Mouse (Mus musculus): ENCODE measurements around the gene Chp1. TPM values are rescaled to one million over a fixed set of nuclear protein-coding genes. Genes with fewer than 3 reads are reported as not detected.

The Chp1 gene
- polyA plus RNA-seq, 1 experiment, result 67.7 TPM

DNA sequence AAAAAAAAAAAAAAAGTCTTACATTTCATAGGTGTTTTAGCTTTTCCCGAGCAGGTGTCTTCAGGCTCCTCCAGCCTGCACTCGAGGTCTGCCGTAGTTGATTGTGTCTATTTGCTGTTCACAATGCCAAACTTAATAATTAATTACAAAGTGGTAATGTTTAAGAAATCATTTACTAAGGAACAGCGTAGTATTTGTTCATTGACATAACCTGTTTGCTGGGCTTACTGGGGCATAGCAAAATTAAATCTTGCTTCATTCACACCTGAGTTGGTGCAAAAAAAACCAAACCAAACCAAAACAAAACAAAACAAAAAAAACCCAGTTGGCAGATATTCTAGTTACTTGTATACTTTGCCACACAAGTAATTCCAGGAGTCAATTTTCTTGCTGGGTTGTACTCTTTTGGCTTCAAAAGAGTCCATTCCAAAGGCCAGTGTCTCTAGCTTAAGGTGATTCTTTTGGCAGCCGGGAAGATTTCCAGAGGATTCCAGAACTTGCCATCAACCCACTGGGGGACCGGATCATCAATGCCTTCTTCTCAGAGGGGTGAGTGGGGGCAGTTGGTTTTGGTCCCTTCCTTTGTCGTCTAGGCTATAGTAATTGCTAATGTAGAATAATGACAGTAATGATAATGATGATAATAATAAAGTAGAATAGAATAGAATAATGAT is 18.8 kb downstream of the Chp1 start:
- TF ChIP-seq POLR2A (IDR thresholded peaks at IDR 0.05; ENCODE audit: borderline replicate concordance, extremely low read depth, insufficient read depth, insufficient read length, poor library complexity, severe bottlenecking) (no peak), CTCF (IDR thresholded peaks at IDR 0.05; ENCODE audit: borderline replicate concordance, extremely low read depth, insufficient read depth, insufficient read length) (no peak)
- DNase-seq (ENCODE audit: low read depth), result no peak

DNA sequence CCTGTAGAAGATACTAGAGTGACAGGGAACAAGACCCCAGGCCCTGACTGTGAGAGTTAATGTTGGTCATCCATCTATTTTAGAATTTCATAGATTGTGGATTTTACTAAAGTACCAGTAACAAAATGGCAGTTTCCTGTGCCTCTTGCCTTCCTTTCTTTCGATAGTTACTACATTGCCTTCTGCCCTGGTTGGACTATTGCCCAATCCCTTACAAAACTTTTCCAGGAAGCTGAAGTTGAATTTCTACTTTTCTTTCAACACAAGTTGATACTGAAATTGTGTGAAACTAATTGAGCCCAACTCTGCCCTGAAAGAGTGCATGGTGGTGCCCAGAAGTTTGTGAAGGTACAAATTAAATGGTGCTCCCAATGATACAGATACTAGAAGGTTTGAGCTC is 25.0 kb downstream of the Chp1 start:
- DNase-seq (ENCODE audit: low read depth), result no peak
- TF ChIP-seq CTCF (IDR thresholded peaks at IDR 0.05; ENCODE audit: borderline replicate concordance, extremely low read depth, insufficient read depth, insufficient read length), result no peak
- no peak for TF ChIP-seq POLR2A (IDR thresholded peaks at IDR 0.05; ENCODE audit: borderline replicate concordance, extremely low read depth, insufficient read depth, insufficient read length, poor library complexity, severe bottlenecking)

DNA sequence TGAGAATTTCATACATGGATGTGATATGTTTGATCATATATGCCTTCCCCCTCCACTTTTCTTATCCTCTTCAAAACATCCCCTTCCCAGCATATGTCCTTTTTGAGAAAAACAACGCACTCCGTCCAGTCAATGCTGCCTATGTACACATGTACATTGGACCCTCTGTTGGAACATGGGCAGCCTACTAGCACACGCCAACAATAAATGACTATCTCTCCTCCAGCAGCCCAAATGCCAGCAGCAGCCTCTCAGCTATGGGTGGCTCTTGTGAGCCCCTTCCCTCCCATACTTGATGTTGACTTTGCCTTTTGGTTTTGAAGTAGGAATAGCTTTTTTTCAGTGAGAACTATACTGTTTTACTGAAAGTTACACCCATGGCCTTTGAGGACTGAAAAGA is 34.1 kb downstream of the Chp1 start:
- TF ChIP-seq POLR2A (IDR thresholded peaks at IDR 0.05; ENCODE audit: borderline replicate concordance, extremely low read depth, insufficient read depth, insufficient read length, poor library complexity, severe bottlenecking) (no peak), CTCF (IDR thresholded peaks at IDR 0.05; ENCODE audit: borderline replicate concordance, extremely low read depth, insufficient read depth, insufficient read length) (no peak)
- no peak for DNase-seq (ENCODE audit: low read depth)

DNA sequence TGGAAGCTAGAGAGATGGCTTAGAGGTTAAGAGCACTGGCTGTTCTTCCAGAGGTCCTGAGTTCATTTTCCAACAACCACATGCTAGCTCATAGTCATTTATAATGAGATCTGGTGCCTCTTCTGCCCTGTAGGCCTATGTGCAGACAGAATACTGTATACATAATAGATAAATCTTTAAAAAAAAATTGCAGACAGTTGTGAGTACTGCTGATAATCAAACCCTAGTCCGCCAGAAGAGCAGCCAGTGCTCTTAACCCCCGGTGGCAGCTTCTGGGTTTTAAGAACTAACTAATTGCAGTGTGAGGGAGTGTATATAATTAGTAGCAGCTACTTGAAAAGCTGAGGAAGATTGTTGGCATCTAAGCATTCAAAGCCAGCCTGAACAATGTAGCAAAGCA is 35.9 kb downstream of the Chp1 start:
- DNase-seq (ENCODE audit: low read depth), result no peak
- no peak for TF ChIP-seq POLR2A (IDR thresholded peaks at IDR 0.05; ENCODE audit: borderline replicate concordance, extremely low read depth, insufficient read depth, insufficient read length, poor library complexity, severe bottlenecking)
- no peak for TF ChIP-seq CTCF (IDR thresholded peaks at IDR 0.05; ENCODE audit: borderline replicate concordance, extremely low read depth, insufficient read depth, insufficient read length)

DNA sequence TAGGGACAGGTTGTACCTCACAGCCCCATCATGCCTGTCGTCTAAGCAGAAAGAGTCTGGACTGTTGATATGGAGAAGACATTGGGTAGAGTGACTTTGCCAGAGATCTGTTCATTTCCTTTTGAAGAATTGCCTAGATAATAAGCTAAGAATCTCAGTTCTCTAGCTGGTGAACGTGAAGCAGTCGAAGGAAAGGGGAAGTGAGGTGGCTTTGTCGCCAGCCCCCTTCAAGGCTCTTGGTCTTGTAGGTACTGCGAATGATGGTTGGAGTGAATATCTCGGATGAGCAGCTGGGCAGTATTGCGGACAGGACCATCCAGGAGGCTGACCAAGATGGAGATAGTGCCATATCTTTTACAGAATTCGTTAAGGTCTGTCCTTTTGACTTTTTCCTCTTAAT is 36.8 kb downstream of the Chp1 start:
- no peak for DNase-seq (ENCODE audit: low read depth)
- no peak for TF ChIP-seq CTCF (IDR thresholded peaks at IDR 0.05; ENCODE audit: borderline replicate concordance, extremely low read depth, insufficient read depth, insufficient read length)
- TF ChIP-seq POLR2A (IDR thresholded peaks at IDR 0.05; ENCODE audit: borderline replicate concordance, extremely low read depth, insufficient read depth, insufficient read length, poor library complexity, severe bottlenecking), result no peak

DNA sequence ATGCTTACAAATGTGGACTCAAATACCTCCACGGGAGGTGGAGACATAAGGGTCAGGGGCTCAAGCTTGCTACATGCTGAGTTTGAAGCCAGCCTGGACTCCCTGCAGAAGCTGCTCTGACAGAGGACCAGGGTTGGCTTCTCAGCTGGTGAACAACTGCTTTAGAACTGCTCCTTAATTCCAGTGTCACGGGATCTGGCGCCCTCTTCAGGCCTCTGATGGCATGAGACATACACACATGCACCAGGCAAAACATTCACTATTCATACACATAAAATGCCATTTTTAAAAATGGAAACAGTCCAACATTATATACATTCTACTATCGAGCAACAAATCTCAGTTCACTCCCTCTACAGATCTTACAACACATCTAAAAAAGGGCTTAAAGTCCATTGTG is 39.9 kb downstream of the Chp1 start:
- peak; percentile 53 for DNase-seq (ENCODE audit: low read depth)
- TF ChIP-seq POLR2A (IDR thresholded peaks at IDR 0.05; ENCODE audit: borderline replicate concordance, extremely low read depth, insufficient read depth, insufficient read length, poor library complexity, severe bottlenecking) (no peak), CTCF (IDR thresholded peaks at IDR 0.05; ENCODE audit: borderline replicate concordance, extremely low read depth, insufficient read depth, insufficient read length) (peak; percentile 69; the same call in 1 of the 2 replicates)

DNA sequence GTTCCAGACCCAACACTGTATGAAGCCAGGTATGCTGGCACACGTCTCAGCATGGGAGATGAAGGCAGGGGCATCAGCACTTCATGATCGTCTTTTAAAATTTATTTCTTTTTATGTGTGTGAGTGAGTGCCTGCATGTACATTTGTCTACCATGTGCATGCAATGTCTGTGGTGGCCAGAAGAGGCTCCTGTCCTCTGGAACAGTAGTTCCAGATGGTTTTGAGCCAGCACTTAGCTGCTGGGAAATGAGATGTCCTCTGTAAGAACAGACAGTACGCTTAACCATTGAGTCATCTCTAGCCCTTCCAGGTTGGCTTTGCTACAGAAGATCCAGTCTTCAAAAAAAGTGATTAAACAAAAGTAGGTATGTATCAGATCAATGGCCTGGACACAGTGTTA is 43.8 kb downstream of the Chp1 start:
- TF ChIP-seq CTCF (IDR thresholded peaks at IDR 0.05; ENCODE audit: borderline replicate concordance, extremely low read depth, insufficient read depth, insufficient read length), result no peak
- no peak for TF ChIP-seq POLR2A (IDR thresholded peaks at IDR 0.05; ENCODE audit: borderline replicate concordance, extremely low read depth, insufficient read depth, insufficient read length, poor library complexity, severe bottlenecking)
- no peak for DNase-seq (ENCODE audit: low read depth)

DNA sequence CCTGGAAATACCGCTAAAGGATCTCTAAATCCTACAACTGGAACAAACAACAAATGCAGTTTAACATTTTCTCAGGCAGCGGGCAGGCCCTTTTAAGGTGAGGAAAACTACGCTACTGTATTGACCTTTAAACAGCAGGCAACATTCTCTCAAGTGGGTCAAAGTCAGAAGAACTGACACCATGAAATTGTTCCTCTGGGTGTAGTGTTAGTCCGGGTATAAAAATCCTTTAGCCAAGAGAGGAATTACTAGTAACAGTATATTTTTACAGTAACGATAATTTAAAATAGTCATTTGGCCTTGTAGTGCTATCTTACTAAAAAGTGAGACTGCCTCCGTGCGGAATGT is 46.2 kb downstream of the Chp1 start:
- no peak for TF ChIP-seq POLR2A (IDR thresholded peaks at IDR 0.05; ENCODE audit: borderline replicate concordance, extremely low read depth, insufficient read depth, insufficient read length, poor library complexity, severe bottlenecking)
- no peak for TF ChIP-seq CTCF (IDR thresholded peaks at IDR 0.05; ENCODE audit: borderline replicate concordance, extremely low read depth, insufficient read depth, insufficient read length)

DNA sequence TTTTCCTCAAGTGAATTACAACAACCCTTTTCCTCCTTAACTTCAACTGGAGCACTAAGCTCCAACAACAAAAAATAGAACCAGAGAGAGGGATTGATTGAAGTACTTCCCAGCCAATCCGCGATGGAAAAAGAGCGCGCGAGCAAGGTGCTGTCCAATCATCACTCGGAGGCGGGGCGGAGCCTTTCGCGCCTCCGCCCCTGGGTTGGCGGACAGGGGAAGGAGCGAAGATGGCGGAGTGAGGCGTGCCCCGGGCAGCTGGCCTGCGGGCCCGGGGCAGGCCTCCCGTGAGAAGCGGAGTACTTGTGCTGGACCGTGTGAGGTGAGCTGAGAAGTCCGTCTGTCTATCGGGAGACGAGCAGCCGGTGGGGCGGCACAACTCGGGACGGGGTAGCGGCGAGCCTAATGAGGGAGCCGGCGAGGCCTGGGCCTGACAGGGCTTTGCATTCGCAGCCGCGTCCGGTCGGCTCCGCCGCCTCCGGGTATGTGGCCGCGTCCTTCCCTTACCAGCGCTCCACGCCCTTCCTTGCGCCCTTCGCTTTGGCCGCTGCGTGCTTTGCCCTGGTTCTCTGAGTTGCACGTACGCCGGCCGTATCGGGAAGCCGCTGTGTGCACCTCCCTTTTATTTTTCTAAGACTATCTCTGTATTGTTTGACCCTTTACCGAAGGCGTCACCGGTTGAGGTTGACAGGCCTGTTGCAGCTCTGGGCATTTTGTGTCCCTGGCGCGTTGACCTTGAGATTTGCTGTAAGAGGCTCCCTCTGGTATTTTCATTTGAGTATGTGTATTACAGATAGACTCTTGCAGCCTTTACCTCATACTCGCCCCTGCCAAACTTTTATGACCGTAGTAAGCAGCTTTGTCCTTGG is 46.9 kb downstream of the Chp1 start:
- peak; percentile 99 for DNase-seq (ENCODE audit: low read depth)
- TF ChIP-seq POLR2A (IDR thresholded peaks at IDR 0.05; ENCODE audit: borderline replicate concordance, extremely low read depth, insufficient read depth, insufficient read length, poor library complexity, severe bottlenecking) (peak; percentile 64), CTCF (IDR thresholded peaks at IDR 0.05; ENCODE audit: borderline replicate concordance, extremely low read depth, insufficient read depth, insufficient read length) (no peak)

More for the DNA sequence above, 46.2 kb downstream of the Chp1 start:
- no peak for DNase-seq (ENCODE audit: low read depth)

DNA sequence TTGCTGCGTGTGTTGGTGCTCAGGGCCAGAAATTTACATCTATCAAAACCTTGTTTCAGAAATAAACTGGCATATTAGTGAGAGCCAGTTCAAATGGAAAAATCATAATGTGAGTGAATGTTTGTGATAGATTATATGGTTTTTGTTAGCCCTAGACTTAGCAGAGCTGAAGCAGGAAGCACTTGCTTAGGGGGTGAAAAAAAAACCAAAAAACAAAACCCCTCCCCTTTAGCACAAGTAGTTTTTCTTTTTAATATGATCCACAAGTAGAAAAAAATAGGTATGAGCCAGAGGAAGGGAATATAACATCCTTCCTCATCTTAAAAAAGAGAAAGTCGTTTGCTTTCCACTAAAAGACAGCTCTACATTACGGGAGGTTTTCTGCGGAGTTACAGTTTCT is 47.8 kb downstream of the Chp1 start:
- DNase-seq (ENCODE audit: low read depth), result no peak
- TF ChIP-seq CTCF (IDR thresholded peaks at IDR 0.05; ENCODE audit: borderline replicate concordance, extremely low read depth, insufficient read depth, insufficient read length) (no peak), POLR2A (IDR thresholded peaks at IDR 0.05; ENCODE audit: borderline replicate concordance, extremely low read depth, insufficient read depth, insufficient read length, poor library complexity, severe bottlenecking) (no peak)

DNA sequence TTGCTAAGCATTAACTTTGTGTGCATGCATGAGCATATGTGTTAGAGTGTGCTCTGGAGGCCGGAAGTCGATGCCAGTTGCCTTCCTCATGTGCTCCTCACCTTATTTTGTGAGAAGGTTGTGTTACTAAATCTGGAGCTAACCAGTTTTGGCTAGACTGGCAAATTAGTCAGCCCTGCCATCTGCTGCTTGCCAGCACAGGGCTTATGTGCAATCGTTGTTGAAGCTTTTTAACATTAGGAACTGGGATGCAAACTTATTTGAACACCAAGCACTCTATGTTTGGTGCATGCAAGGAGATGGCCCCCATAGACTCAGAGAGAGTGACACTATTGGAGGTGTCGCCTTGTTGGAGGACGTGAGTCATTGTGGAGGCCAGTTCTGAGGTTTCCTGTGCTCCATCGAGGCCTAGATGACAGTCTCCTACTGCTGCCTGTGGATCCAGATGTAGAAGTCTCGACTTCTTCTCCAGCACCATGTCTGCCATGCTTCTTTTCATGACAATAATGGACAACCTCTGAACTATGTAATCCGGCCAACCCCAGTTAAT is 49.4 kb downstream of the Chp1 start:
- no peak for TF ChIP-seq POLR2A (IDR thresholded peaks at IDR 0.05; ENCODE audit: borderline replicate concordance, extremely low read depth, insufficient read depth, insufficient read length, poor library complexity, severe bottlenecking)
- no peak for TF ChIP-seq CTCF (IDR thresholded peaks at IDR 0.05; ENCODE audit: borderline replicate concordance, extremely low read depth, insufficient read depth, insufficient read length)
- peak; percentile 66 for DNase-seq (ENCODE audit: low read depth)

Measured in brain, embryonic 14.5 days (tissue).